Mouse (Mus musculus) neural tube, embryonic 11.5 days (tissue): ENCODE measurements around the gene Creb5. TPM values are rescaled to one million over a fixed set of nuclear protein-coding genes. Genes with fewer than 3 reads are reported as not detected.

ENCODE experiments used
- ATAC-seq: fragments of 200-750 bp; cut with Nextera tagmentation; 2 replicates; pipeline ENCODE4 v1.8.0; 2017; ENCODE audit warnings: moderate number of reproducible peaks, mild to moderate bottlenecking, moderate TSS enrichment, moderate library complexity; ENCODE audit not compliant: insufficient read depth, low FRiP score, low TSS enrichment
- DNase-seq: peaks from one replicate; pipeline ENCODE4 v3.0.0-alpha.2; 2015; ENCODE audit warnings: low spot score
- H3K27ac ChIP-seq: fragments of 300-500 bp; sonication (generic); 2 replicates; pipeline ENCODE4 v1.5.1; 2014; ENCODE audit warnings: low read depth, mild to moderate bottlenecking, low read length
- H3K27me3 ChIP-seq: fragments of 300-500 bp; sonication (generic); 2 replicates; pipeline ENCODE4 v1.6.1; 2014; ENCODE audit warnings: mild to moderate bottlenecking, low read length, mixed read lengths; ENCODE audit not compliant: control insufficient read depth, insufficient read depth
- H3K36me3 ChIP-seq: fragments of 300-500 bp; sonication (generic); 2 replicates; pipeline ENCODE4 v1.6.1; 2014; ENCODE audit warnings: mild to moderate bottlenecking, low read length, moderate library complexity, mixed read lengths; ENCODE audit not compliant: control insufficient read depth, insufficient read depth
- H3K4me1 ChIP-seq: fragments of 300-500 bp; sonication (generic); 2 replicates; pipeline ENCODE4 v1.6.1; 2014; ENCODE audit warnings: low read length, mixed read lengths; ENCODE audit not compliant: control insufficient read depth, insufficient read depth
- H3K4me2 ChIP-seq: fragments of 300-500 bp; sonication (generic); 2 replicates; pipeline ENCODE4 v1.6.1; 2014; ENCODE audit warnings: low read depth, mild to moderate bottlenecking, moderate library complexity
- H3K4me3 ChIP-seq: fragments of 300-500 bp; sonication (generic); 2 replicates; pipeline ENCODE4 v1.5.1; 2014; ENCODE audit warnings: low read depth, low read length
- H3K9ac ChIP-seq: fragments of 300-500 bp; sonication (generic); 2 replicates; pipeline ENCODE4 v1.6.1; 2014; ENCODE audit warnings: mild to moderate bottlenecking, low read length
- H3K9me3 ChIP-seq: fragments of 300-500 bp; sonication (generic); 2 replicates; pipeline ENCODE4 v1.6.1; 2016; ENCODE audit warnings: low read length; ENCODE audit not compliant: control insufficient read depth
- WGBS: fragments of 180-500 bp; shearing (Covaris S2); extraction: QIAGEN DNeasy Blood & Tissue Kit; methylation state at CpG from one replicate; pipeline ENCODE4 v1.1.7; 2014; 5-methylcytosine and 5-hydroxymethylcytosine counted together
- polyA plus RNA-seq: library from polyadenylated mRNA; unstranded; fragments of >200 nt; fragmentation: Nextera tagmentation; extraction: Ambion mirVana; gene quantifications from 2 replicates; pipeline ENCODE4 v1.2.1, GENCODE M21; 2014

Creb5 gene
- polyA plus RNA-seq, 1 experiment from 2014 or later, result 10.7 TPM

- H3K27ac ChIP-seq, result no peak overlapping the region
- H3K9ac ChIP-seq, result no peak overlapping the region
- WGBS, result 58% methylated on average over 11 of the region's 11 CpGs
- H3K4me1 ChIP-seq, result peaks cover 10% of the 10 kb centered on the region
- DNase-seq (peak; percentile 63), ATAC-seq (peak; percentile 48; the same call in 1 of the 2 replicates)
- no peak overlapping the region for H3K4me2 ChIP-seq
- H3K27me3 ChIP-seq, result no peaks in the 10 kb centered on the region
- H3K36me3 ChIP-seq, result no peaks in the 10 kb centered on the region
- no peak overlapping the region for H3K4me3 ChIP-seq
- H3K9me3 ChIP-seq, result no peaks in the 10 kb centered on the region
Observed at GRCm38 (mm10) chr6:53662858-53663833, 376.1 kb downstream of the Creb5 start.

GRCm38 (mm10) chr6:53664759-53665158 is 377.7 kb downstream of the Creb5 start:
- 55% methylated on average over 1 of the region's 1 CpGs for WGBS
- H3K4me1 ChIP-seq, result peaks cover 10% of the 10 kb centered on the region
- no peak overlapping the region for H3K4me3 ChIP-seq
- H3K9ac ChIP-seq, result no peak overlapping the region
- no peak overlapping the region for H3K27ac ChIP-seq
- H3K36me3 ChIP-seq, result no peaks in the 10 kb centered on the region
- no peak for ATAC-seq
- no peaks in the 10 kb centered on the region for H3K9me3 ChIP-seq
- DNase-seq, result no peak
- H3K27me3 ChIP-seq, result no peaks in the 10 kb centered on the region
- H3K4me2 ChIP-seq, result no peak overlapping the region

GRCm38 (mm10) chr6:53666503-53666902 is 379.4 kb downstream of the Creb5 start:
- H3K4me1 ChIP-seq, result peaks cover 10% of the 10 kb centered on the region
- no peaks in the 10 kb centered on the region for H3K36me3 ChIP-seq
- H3K9ac ChIP-seq, result no peak overlapping the region
- 78% methylated on average over 5 of the region's 5 CpGs for WGBS
- DNase-seq (no peak), ATAC-seq (no peak)
- no peaks in the 10 kb centered on the region for H3K9me3 ChIP-seq
- no peak overlapping the region for H3K4me3 ChIP-seq
- no peaks in the 10 kb centered on the region for H3K27me3 ChIP-seq
- no peak overlapping the region for H3K27ac ChIP-seq
- H3K4me2 ChIP-seq, result no peak overlapping the region

DNA sequence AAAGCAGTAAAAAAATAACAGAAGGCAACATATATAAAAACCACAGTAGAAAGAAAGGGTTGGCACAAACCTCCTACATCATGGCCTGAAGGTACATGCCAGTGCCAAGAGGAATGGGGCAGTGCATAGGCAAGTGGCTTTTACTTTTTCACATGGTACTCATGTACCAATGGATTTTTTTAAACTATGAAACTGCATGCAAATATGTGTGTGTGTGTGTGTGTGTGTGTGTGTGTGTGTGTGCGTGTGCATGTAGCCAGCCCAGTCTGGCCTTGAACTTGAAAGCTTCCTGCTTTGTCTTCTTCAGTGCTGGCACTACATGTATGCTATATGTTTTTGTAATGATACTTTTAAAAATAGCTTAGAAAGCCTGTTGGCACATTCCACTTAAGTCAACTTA is 391.2 kb downstream of the Creb5 start:
- Histone ChIP-seq H3K4me1 (no peaks in the 10 kb centered on the region; the same call in 1 of the 2 replicates), H3K9ac (no peak overlapping the region), H3K4me2 (no peak overlapping the region), H3K27me3 (0 out of 2 replicates have a peak, but pooled peaks cover 3% of the 10 kb centered on the region), H3K9me3 (no peaks in the 10 kb centered on the region), H3K27ac (no peak overlapping the region), H3K36me3 (no peaks in the 10 kb centered on the region), H3K4me3 (no peak overlapping the region)
- WGBS, result 89% methylated on average over 1 of the region's 1 CpGs
- ATAC-seq (no peak), DNase-seq (no peak)

GRCm38 (mm10) chr6:53680046-53680445 is 393.0 kb downstream of the Creb5 start:
- Histone ChIP-seq H3K27ac (no peak overlapping the region), H3K4me1 (no peaks in the 10 kb centered on the region; the same call in 1 of the 2 replicates), H3K36me3 (no peaks in the 10 kb centered on the region), H3K9ac (no peak overlapping the region), H3K4me3 (no peak overlapping the region), H3K9me3 (no peaks in the 10 kb centered on the region), H3K27me3 (0 out of 2 replicates have a peak, but pooled peaks cover 3% of the 10 kb centered on the region), H3K4me2 (no peak overlapping the region)
- WGBS, result 89% methylated on average over 8 of the region's 8 CpGs
- no peak for DNase-seq
- ATAC-seq, result no peak

GRCm38 (mm10) chr6:53684416-53684815 is 397.3 kb downstream of the Creb5 start:
- DNase-seq, result no peak

GRCm38 (mm10) chr6:53685323-53685722 is 398.3 kb downstream of the Creb5 start:
- WGBS, result 94% methylated on average over 14 of the region's 14 CpGs
- ATAC-seq (no peak), DNase-seq (no peak)
- no peaks in the 10 kb centered on the region for H3K27me3 ChIP-seq
- no peaks in the 10 kb centered on the region for H3K36me3 ChIP-seq
- no peak overlapping the region for H3K4me3 ChIP-seq
- no peaks in the 10 kb centered on the region for H3K9me3 ChIP-seq
- H3K9ac ChIP-seq, result no peak overlapping the region
- 0 out of 2 replicates have a peak, but pooled peaks cover 3% of the 10 kb centered on the region for H3K4me1 ChIP-seq
- H3K4me2 ChIP-seq, result no peak overlapping the region
- H3K27ac ChIP-seq, result no peak overlapping the region

More at GRCm38 (mm10) chr6:53684416-53684815, 397.3 kb downstream of the Creb5 start:
- 0 out of 2 replicates have a peak, but pooled peaks cover 3% of the 10 kb centered on the region for H3K4me1 ChIP-seq
- ATAC-seq, result no peak
- no peak overlapping the region for H3K4me2 ChIP-seq
- no peaks in the 10 kb centered on the region for H3K36me3 ChIP-seq
- no peak overlapping the region for H3K4me3 ChIP-seq
- no peak overlapping the region for H3K27ac ChIP-seq
- H3K27me3 ChIP-seq, result 0 out of 2 replicates have a peak, but pooled peaks cover 3% of the 10 kb centered on the region
- no peak overlapping the region for H3K9ac ChIP-seq
- 78% methylated on average over 2 of the region's 2 CpGs for WGBS
- no peaks in the 10 kb centered on the region for H3K9me3 ChIP-seq

DNA sequence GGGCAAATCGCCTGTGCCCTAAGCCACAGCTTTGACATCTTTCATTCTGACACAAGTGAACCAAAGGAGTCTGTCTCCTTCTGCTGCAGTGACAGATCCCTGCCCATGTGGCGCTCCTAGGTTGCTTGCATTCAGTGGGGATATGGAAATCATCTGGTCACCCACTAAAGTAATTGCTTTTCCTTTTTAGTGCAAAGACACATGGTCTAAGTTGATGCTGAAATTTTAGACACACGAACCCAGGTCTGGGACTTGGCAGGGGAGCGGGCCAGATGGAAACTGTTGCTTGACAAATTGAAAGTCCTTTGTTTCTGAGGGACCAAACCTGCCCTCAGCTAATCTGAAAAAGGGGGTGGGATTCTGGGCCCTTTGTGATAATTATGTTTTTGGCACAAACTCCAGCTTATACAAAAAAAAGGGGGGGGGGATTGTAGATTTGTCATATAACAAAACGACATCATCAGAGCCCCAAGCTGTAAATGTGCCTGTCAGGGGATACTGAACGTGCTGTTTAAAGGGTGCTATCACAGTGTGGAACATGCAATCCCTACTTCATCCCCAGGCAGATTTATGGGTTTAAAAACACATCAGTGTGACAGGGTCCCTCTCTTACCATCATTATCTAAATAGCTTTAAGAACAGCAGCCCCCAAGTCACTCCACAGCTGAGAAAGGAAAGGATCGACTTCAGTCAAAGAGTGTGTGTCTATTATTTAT is 401.9 kb downstream of the Creb5 start:
- Histone ChIP-seq H3K27ac (no peak overlapping the region), H3K4me1 (0 out of 2 replicates have a peak, but pooled peaks cover 3% of the 10 kb centered on the region), H3K4me3 (no peak overlapping the region), H3K27me3 (no peaks in the 10 kb centered on the region), H3K9me3 (no peaks in the 10 kb centered on the region), H3K4me2 (no peak overlapping the region), H3K9ac (no peak overlapping the region), H3K36me3 (no peaks in the 10 kb centered on the region)
- 45% methylated on average over 7 of the region's 7 CpGs for WGBS
- no peak for ATAC-seq
- no peak for DNase-seq
